ENCODE assay signal across 13 mouse cellular contexts in the genomic region with DNA sequence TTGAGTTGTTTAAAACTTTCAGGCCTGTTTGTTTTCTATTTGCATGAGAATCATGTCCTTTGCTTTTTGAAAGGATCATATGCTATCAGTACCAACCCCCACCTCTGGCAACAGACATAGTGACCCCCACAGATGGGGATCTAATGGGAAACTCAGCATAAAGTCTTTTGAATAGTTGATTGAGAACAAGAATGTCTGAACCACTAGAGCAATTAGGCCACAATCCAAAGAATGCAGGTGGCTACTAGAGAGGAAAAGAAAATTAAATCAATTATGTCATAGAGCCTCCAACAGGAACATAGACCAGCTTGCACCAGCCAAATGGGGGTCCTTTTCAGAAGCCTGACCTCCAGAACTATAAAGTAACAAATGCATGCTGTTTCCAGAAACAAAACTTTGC.
"Had no signal": no experiment of that assay in that cellular context is flagged by ENCODE, and none has a peak within 500 bp of the region (broad histone marks: within the 10 kb centered on the region; RNA-seq: fewer than 3 reads in every experiment).

No protein-coding gene starts in this region.

- ATAC-seq: lung, postnatal 0 days had no signal

- DNase-seq: kidney, postnatal 25 days; layer of hippocampus, adult 9-11 months; liver, embryonic 13.5 days; lung, embryonic 14.5 days; midbrain, embryonic 14.5 days; right cerebral cortex, postnatal 25 days; thymus, adult 2 months; thymus, postnatal 14 days; thymus, postnatal 4 days had no signal

- H3K27me3 ChIP-seq: liver, embryonic 13.5 days had no signal

- H3K9me3 ChIP-seq: liver, embryonic 13.5 days had no signal

- H3K4me2 ChIP-seq: liver, embryonic 13.5 days; lung, embryonic 14.5 days had no signal

- H3K4me3 ChIP-seq: layer of hippocampus, adult 2 months; liver, embryonic 13.5 days had no signal

- H3K36me3 ChIP-seq: liver, embryonic 13.5 days had no signal

- H3K4me1 ChIP-seq: liver, embryonic 13.5 days had no signal

- H3K9ac ChIP-seq: liver, embryonic 13.5 days; lung, embryonic 14.5 days had no signal

- H3K27ac ChIP-seq: kidney, postnatal 0 days; layer of hippocampus, adult 2 months; liver, embryonic 13.5 days; macrophage had no signal
